Mouse (Mus musculus): ENCODE results near the gene Misp.

DNA sequence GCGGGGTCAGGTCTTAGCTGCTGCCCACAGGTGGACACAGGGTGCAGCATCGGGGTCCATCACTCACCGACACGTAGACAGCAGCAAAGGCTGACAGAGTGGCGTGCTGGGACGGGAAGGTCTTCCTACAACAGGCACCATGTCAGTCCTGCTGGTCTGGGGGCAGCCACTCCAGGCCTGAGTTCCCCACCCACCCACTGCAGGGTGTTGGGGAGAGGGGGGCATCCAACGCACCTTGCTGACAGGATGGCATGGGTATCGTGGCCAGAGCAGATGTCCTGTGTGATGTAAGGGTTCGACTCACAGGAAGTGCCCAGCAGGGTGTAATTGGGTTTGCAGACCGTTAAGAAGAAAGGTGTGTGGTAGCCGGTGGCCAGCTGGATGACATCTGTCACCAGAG, 45.8 kb downstream of the Misp start:
- no peak for TF ChIP-seq POLR2A (IDR thresholded peaks at IDR 0.05; ENCODE audit: extremely low read depth, insufficient read depth, low read length)
- no peak for TF ChIP-seq CTCF (IDR thresholded peaks at IDR 0.05; ENCODE audit: low read depth, low read length)

Measured in liver, adult 2 months (tissue).